Mouse (Mus musculus) midbrain, embryonic 13.5 days (tissue): ENCODE measurements around the gene Rassf4. TPM values are rescaled to one million over a fixed set of nuclear protein-coding genes. Genes with fewer than 3 reads are reported as not detected.

Experiments used
- ATAC-seq: fragments of 200-750 bp; cut with Nextera tagmentation; 2 replicates; pipeline ENCODE4 v1.8.0; 2017; ENCODE audit warnings: mild to moderate bottlenecking, moderate TSS enrichment, moderate library complexity
- H3K27ac ChIP-seq: fragments of 300-500 bp; sonication (generic); 2 replicates; pipeline ENCODE4 v1.5.1; 2015; ENCODE audit warnings: inconsistent platforms, mild to moderate bottlenecking, moderate library complexity
- H3K27me3 ChIP-seq: fragments of 300-500 bp; sonication (generic); 2 replicates; pipeline ENCODE4 v1.6.1; 2015; ENCODE audit warnings: mild to moderate bottlenecking, inconsistent platforms
- H3K36me3 ChIP-seq: fragments of 300-500 bp; sonication (generic); 2 replicates; pipeline ENCODE4 v1.6.1; 2015; ENCODE audit warnings: mild to moderate bottlenecking, inconsistent platforms
- H3K4me1 ChIP-seq: fragments of 300-500 bp; sonication (generic); replicated peaks from 2 replicates; pipeline ENCODE4 v1.6.1; 2015; ENCODE audit warnings: inconsistent platforms
- H3K4me2 ChIP-seq: fragments of 300-500 bp; sonication (generic); replicated peaks from 2 replicates; pipeline ENCODE4 v1.6.1; 2015; ENCODE audit warnings: moderate library complexity, mild to moderate bottlenecking, inconsistent platforms
- H3K4me3 ChIP-seq: fragments of 300-500 bp; sonication (generic); replicated peaks from 2 replicates; pipeline ENCODE4 v1.5.1; 2015; ENCODE audit warnings: mild to moderate bottlenecking, inconsistent platforms
- H3K9ac ChIP-seq: fragments of 300-500 bp; sonication (generic); replicated peaks from 2 replicates; pipeline ENCODE4 v1.6.1; 2015; ENCODE audit warnings: mild to moderate bottlenecking, inconsistent platforms
- H3K9me3 ChIP-seq: fragments of 300-500 bp; sonication (generic); 2 replicates; pipeline ENCODE4 v1.6.1; 2016; ENCODE audit warnings: mild to moderate bottlenecking, inconsistent platforms
- WGBS: fragments of 180-500 bp; shearing (Covaris S2); methylation state at CpG from one replicate; pipeline ENCODE4 v1.1.7; 2015; 5-methylcytosine and 5-hydroxymethylcytosine counted together
- polyA plus RNA-seq: library from polyadenylated mRNA; unstranded; fragments of >200 nt; fragmentation: Nextera tagmentation; extraction: Ambion mirVana; gene quantifications from 2 replicates; pipeline ENCODE4 v1.2.1, GENCODE M21; 2015

Gene Rassf4
- polyA plus RNA-seq, 1 experiment from 2014 or later: 21.8 TPM

DNA sequence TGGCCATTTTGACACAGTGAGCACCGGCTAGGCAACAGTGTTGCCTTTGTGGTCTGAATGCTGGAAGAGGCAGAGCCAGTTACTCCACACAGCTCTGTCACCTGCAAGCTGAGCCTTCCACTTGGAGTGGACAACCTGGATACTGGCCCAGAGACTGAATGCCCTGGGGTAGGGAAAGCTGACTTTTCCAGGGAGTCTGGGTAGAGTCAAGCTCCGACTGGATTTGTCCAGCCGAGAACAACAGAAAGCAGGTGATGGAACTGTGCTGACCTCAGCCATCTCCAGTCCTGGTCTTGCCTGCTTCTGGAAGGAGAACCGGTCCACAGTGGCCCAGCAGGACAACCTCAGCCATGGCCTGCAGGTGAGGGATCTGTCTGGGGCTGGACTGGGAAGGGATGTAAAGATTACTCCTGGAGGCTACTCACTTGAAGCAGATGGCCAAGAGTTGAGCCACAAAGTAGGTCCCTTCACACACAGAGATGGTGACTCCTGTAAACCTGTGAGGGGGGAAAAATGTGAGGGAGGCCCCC lies 24.2 kb upstream of the Rassf4 start:
- no peak for ATAC-seq
- WGBS: 92% methylated on average over 4 of the region's 4 CpGs
- H3K27ac ChIP-seq: no peak overlapping the region
- H3K4me2 ChIP-seq: no peak overlapping the region
- H3K9ac ChIP-seq: no peak overlapping the region
- no peaks in the 10 kb centered on the region for H3K36me3 ChIP-seq
- no peaks in the 10 kb centered on the region for H3K4me1 ChIP-seq
- H3K27me3 ChIP-seq: no peaks in the 10 kb centered on the region
- H3K9me3 ChIP-seq: no peaks in the 10 kb centered on the region
- no peak overlapping the region for H3K4me3 ChIP-seq

GRCm38 (mm10) chr6:116697413-116697812 lies 23.7 kb upstream of the Rassf4 start:
- Histone ChIP-seq H3K27ac (no peak overlapping the region), H3K27me3 (no peaks in the 10 kb centered on the region), H3K4me1 (no peaks in the 10 kb centered on the region), H3K4me3 (no peak overlapping the region), H3K9ac (no peak overlapping the region), H3K9me3 (no peaks in the 10 kb centered on the region), H3K36me3 (no peaks in the 10 kb centered on the region), H3K4me2 (no peak overlapping the region)
- ATAC-seq: no peak
- WGBS: 60% methylated on average over 2 of the region's 2 CpGs

GRCm38 (mm10) chr6:116694346-116694745 lies 20.6 kb upstream of the Rassf4 start:
- ATAC-seq: no peak
- H3K4me2 ChIP-seq: no peak overlapping the region
- WGBS: 85% methylated on average over 3 of the region's 3 CpGs
- H3K9me3 ChIP-seq: no peaks in the 10 kb centered on the region
- no peak overlapping the region for H3K4me3 ChIP-seq
- no peaks in the 10 kb centered on the region for H3K27me3 ChIP-seq
- H3K4me1 ChIP-seq: no peaks in the 10 kb centered on the region
- no peak overlapping the region for H3K27ac ChIP-seq
- H3K36me3 ChIP-seq: no peaks in the 10 kb centered on the region
- no peak overlapping the region for H3K9ac ChIP-seq

DNA sequence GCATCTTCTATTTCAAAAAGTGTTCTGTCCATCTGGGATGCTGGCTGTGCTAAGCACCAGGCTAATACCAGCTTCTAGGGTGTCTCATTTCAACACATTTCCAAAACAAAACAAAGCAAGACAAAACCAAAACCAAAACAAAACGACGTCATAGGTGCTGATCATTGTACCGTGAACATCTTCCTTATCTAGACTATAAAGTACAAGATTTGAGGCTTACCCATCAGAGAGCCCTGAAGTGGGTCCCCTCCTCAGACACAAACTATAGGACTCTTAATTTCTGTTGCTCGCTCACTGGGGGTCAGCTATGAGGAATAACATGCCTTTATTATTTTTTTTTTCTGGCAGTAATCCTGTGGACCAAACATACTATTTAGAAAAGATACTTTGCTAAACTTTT lies 19.9 kb upstream of the Rassf4 start:
- Histone ChIP-seq H3K27ac (no peak overlapping the region), H3K4me1 (no peaks in the 10 kb centered on the region), H3K4me3 (no peak overlapping the region), H3K36me3 (no peaks in the 10 kb centered on the region), H3K27me3 (no peaks in the 10 kb centered on the region), H3K9me3 (no peaks in the 10 kb centered on the region), H3K4me2 (no peak overlapping the region), H3K9ac (no peak overlapping the region)
- no peak for ATAC-seq
- WGBS: 85% methylated on average over 4 of the region's 4 CpGs

GRCm38 (mm10) chr6:116682317-116682716 lies 8.6 kb upstream of the Rassf4 start:
- no peaks in the 10 kb centered on the region for H3K4me1 ChIP-seq

GRCm38 (mm10) chr6:116679563-116680288 lies 6.0 kb upstream of the Rassf4 start:
- Histone ChIP-seq H3K9me3 (no peaks in the 10 kb centered on the region), H3K36me3 (no peaks in the 10 kb centered on the region), H3K27me3 (no peaks in the 10 kb centered on the region; the same call in 1 of the 2 replicates), H3K27ac (no peak overlapping the region), H3K4me1 (no peaks in the 10 kb centered on the region), H3K4me2 (no peak overlapping the region), H3K9ac (no peak overlapping the region), H3K4me3 (no peak overlapping the region)
- ATAC-seq: no peak
- WGBS: 86% methylated on average over 5 of the region's 5 CpGs

More at GRCm38 (mm10) chr6:116682317-116682716, 8.6 kb upstream of the Rassf4 start:
- no peak overlapping the region for H3K4me3 ChIP-seq
- no peaks in the 10 kb centered on the region for H3K9me3 ChIP-seq
- H3K27ac ChIP-seq: no peak overlapping the region
- H3K27me3 ChIP-seq: no peaks in the 10 kb centered on the region; the same call in 1 of the 2 replicates
- H3K36me3 ChIP-seq: no peaks in the 10 kb centered on the region
- no peak for ATAC-seq
- no peak overlapping the region for H3K4me2 ChIP-seq
- 60% methylated on average over 6 of the region's 6 CpGs for WGBS
- no peak overlapping the region for H3K9ac ChIP-seq

- H3K9me3 ChIP-seq: no peaks in the 10 kb centered on the region
- ATAC-seq: no peak
Observed at GRCm38 (mm10) chr6:116677321-116677720, 3.6 kb upstream of the Rassf4 start.

GRCm38 (mm10) chr6:116676355-116676913 lies 2.7 kb upstream of the Rassf4 start:
- H3K4me3 ChIP-seq: no peak overlapping the region
- no peak overlapping the region for H3K27ac ChIP-seq
- H3K27me3 ChIP-seq: peaks cover 2% of the 10 kb centered on the region; the same call in 1 of the 2 replicates
- no peak overlapping the region for H3K9ac ChIP-seq
- ATAC-seq: no peak
- H3K4me1 ChIP-seq: peaks cover 29% of the 10 kb centered on the region
- H3K4me2 ChIP-seq: no peak overlapping the region
- H3K36me3 ChIP-seq: no peaks in the 10 kb centered on the region
- WGBS: 83% methylated on average over 10 of the region's 10 CpGs
- no peaks in the 10 kb centered on the region for H3K9me3 ChIP-seq

More at GRCm38 (mm10) chr6:116677321-116677720, 3.6 kb upstream of the Rassf4 start:
- WGBS: 66% methylated on average over 6 of the region's 6 CpGs
- Histone ChIP-seq H3K27ac (no peak overlapping the region), H3K4me2 (no peak overlapping the region), H3K4me1 (peaks cover 20% of the 10 kb centered on the region), H3K27me3 (peaks cover 1% of the 10 kb centered on the region; the same call in 1 of the 2 replicates), H3K36me3 (no peaks in the 10 kb centered on the region), H3K9ac (no peak overlapping the region), H3K4me3 (no peak overlapping the region)

- Histone ChIP-seq H3K4me3 (peak overlapping the region; percentile 59), H3K4me2 (peak overlapping the region; percentile 93), H3K36me3 (no peaks in the 10 kb centered on the region), H3K27me3 (peaks cover 2% of the 10 kb centered on the region; the same call in 1 of the 2 replicates), H3K9me3 (no peaks in the 10 kb centered on the region), H3K4me1 (peaks cover 49% of the 10 kb centered on the region), H3K9ac (peak overlapping the region; percentile 67), H3K27ac (peak overlapping the region; percentile 53)
- no peak for ATAC-seq
- 23% methylated on average over 16 of the region's 16 CpGs for WGBS
Observed at GRCm38 (mm10) chr6:116674283-116674886, 633 bp upstream of the Rassf4 start.

DNA sequence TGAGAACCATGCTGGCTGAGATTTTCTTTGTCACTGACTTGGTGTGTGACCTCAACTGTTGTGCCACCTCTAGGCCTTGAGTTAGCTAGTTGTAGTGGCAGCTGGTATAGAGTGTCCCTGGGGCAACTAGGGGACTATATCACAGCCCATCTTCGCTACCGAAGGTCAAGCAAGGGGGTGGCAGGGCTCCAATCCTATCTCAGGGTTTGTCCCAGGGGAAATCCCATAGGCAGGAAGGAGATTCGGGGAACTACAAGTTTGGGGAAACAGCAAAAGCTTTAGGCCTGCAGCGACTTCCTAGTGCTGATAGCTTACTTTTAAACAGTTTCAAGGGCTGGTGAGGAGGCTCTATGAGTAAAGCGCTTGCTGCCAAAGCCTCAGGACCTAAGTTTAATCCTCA lies 1.4 kb downstream of the Rassf4 start:
- Histone ChIP-seq H3K4me2 (peak overlapping the region; percentile 93), H3K9me3 (no peaks in the 10 kb centered on the region), H3K27me3 (peaks cover 2% of the 10 kb centered on the region; the same call in 1 of the 2 replicates), H3K4me1 (peaks cover 64% of the 10 kb centered on the region), H3K36me3 (no peaks in the 10 kb centered on the region), H3K4me3 (peak overlapping the region; percentile 59), H3K9ac (no peak overlapping the region; the same call in 1 of the 2 replicates), H3K27ac (peak overlapping the region; percentile 30; the same call in 1 of the 2 replicates)
- no peak for ATAC-seq
- 61% methylated on average over 5 of the region's 5 CpGs for WGBS

- no peak overlapping the region for H3K4me3 ChIP-seq
- H3K27me3 ChIP-seq: peaks cover 2% of the 10 kb centered on the region; the same call in 1 of the 2 replicates
- H3K27ac ChIP-seq: no peak overlapping the region; the same call in 1 of the 2 replicates
- peak overlapping the region; percentile 93 for H3K4me2 ChIP-seq
- H3K36me3 ChIP-seq: no peaks in the 10 kb centered on the region
- peaks cover 69% of the 10 kb centered on the region for H3K4me1 ChIP-seq
- no peaks in the 10 kb centered on the region for H3K9me3 ChIP-seq
- H3K9ac ChIP-seq: no peak overlapping the region
- no peak for ATAC-seq
- WGBS: 70% methylated on average over 4 of the region's 4 CpGs
Observed at GRCm38 (mm10) chr6:116671768-116672167, 2.0 kb downstream of the Rassf4 start.

GRCm38 (mm10) chr6:116671031-116671430 lies 2.7 kb downstream of the Rassf4 start:
- 0% methylated on average over 5 of the region's 5 CpGs for WGBS
- peak overlapping the region; percentile 25; the same call in 1 of the 2 replicates for H3K9ac ChIP-seq
- ATAC-seq: peak; percentile 44
- H3K27me3 ChIP-seq: peaks cover 2% of the 10 kb centered on the region; the same call in 1 of the 2 replicates
- H3K36me3 ChIP-seq: no peaks in the 10 kb centered on the region
- peak overlapping the region; percentile 75 for H3K27ac ChIP-seq
- H3K4me1 ChIP-seq: peaks cover 75% of the 10 kb centered on the region
- H3K9me3 ChIP-seq: no peaks in the 10 kb centered on the region
- peak overlapping the region; percentile 93 for H3K4me2 ChIP-seq
- 0 out of 2 replicates have a peak overlapping the region, but pooled peaks have one; percentile 4 for H3K4me3 ChIP-seq
